Mouse (Mus musculus): ENCODE data around the gene Tdrd12. TPM values are rescaled to one million over a fixed set of nuclear protein-coding genes. Genes with fewer than 3 reads are reported as not detected.
A peak's percentile ranks its signal among the peaks of the same experiment; 100 is the strongest.
"Not testable (repeated sequence)": the region's sequence is repeated elsewhere in the genome, so short reads cannot be mapped to it uniquely, and the experiment has no call there.

Gene Tdrd12
- total RNA-seq (2021): under 1 TPM in 1 of 2 experiments, not detected in 1; 0.44 TPM
- long read RNA-seq, experiment 1, partial matches to known transcripts: 0 of 1 reads
- long read RNA-seq, experiment 1, other reads (novel, unspliced or antisense): 1 of 1 reads
- long read RNA-seq, experiment 2, partial matches to known transcripts: 0 of 3 reads
- long read RNA-seq, experiment 2, other reads (novel, unspliced or antisense): 3 of 3 reads

- no peak for DNase-seq
- intact Hi-C loops (cut with DNase I): no loop called here
These were observed at the start of gene Tdrd12 for GRCm38 (mm10) chr7:35537562-35537961. Tdrd12 (minus strand) TSS chr7:35537745.

DNA sequence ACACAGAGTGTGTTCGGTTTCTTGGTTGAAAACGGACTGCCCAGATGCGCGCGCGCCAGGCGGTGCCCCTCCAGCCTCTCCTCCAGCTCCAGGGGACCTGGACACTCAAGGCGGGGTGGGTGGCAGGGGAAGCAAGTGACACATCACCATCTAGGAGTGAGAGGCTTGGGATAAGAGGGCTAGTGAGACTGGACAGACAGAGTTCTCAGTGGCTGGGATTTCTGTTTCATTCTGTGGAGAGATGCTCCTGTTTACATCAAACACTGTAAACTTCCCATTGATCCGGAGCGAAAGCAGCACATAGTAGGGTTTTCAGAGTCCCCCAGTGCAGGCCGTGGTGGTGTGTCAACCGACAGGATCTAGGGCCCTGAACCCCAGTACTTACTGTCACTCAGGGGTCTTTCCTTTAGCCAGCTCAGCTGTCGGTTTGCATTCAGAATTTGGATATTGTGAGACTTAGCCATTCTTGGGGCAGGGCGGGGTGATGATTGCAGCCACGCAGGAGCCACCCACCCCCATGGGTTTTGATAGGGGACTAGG is 49.4 kb upstream of the Tdrd12 start:
- intact Hi-C loops (cut with DNase I): loop anchor here (5.0 to 10.0 kb wide), 2 partner anchors 35 to 252 kb away; partner anchors contain the start of gene Rhpn2
- no peak for DNase-seq

- DNase-seq: peak; percentile 91 to 95
- intact Hi-C loops (cut with DNase I): loop anchor here (5.0 to 10.0 kb wide), 2 partner anchors 34 to 251 kb away; partner anchors contain the start of gene Rhpn2
These were observed 48.7 kb upstream of the Tdrd12 start, which contains the start of gene Ankrd27 for GRCm38 (mm10) chr7:35586055-35586905. Ankrd27 (plus strand) TSS chr7:35586244.

GRCm38 (mm10) chr7:35585191-35586054 is 47.9 kb upstream of the Tdrd12 start, which contains the start of gene Rgs9bp:
Rgs9bp (minus strand) TSS chr7:35585582.
- intact Hi-C loops (cut with DNase I): loop anchor here (5.0 to 10.0 kb wide), 2 partner anchors 33 to 251 kb away; partner anchors contain the start of gene Rhpn2
- peak; percentile 33 to 47 for DNase-seq

- intact Hi-C loops (cut with DNase I): loop anchor here (5.0 to 10.0 kb wide), 2 partner anchors 32 to 250 kb away; partner anchors contain the start of gene Rhpn2
- DNase-seq: peak; percentile 33 to 41
These were observed 47.2 kb upstream of the Tdrd12 start for GRCm38 (mm10) chr7:35584786-35585190.

DNA sequence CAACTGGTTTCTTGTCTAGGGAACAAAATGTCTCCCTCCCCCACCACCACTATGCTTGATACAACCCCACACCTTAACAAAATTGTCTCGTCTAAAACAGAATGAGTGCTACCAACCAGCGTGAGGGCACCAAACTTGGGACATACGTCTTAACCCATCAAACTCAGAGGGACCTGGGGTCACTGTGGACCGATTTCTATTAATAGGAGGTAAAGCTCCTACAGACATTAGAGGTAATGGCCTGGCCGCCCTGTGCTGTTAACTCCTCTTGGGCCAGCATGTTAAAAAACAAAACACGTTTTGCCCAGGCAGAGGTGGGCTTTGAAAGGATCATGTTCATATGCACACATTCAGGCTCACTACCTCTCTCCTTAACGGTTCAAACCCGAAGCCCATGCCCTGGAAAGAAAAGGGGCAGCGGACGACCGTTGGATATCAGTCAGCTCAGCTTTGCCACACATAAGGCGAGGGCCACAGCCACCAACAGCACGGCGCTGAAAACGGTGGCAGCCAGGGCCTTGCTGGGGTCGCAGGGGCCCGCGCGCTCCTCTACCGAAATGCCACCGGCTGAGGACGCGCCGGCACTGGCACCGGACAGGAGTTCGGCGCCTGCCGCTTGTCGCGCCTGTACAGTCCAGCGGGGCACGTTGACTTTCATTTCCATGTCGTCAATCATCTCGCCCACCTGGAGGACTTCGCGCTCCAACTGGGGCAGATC is 46.7 kb upstream of the Tdrd12 start:
- DNase-seq: no peak
- intact Hi-C loops (cut with DNase I): loop anchor here (10.0 kb wide), 1 partner anchor 249 kb away; the partner anchor contains the start of gene Rhpn2

DNA sequence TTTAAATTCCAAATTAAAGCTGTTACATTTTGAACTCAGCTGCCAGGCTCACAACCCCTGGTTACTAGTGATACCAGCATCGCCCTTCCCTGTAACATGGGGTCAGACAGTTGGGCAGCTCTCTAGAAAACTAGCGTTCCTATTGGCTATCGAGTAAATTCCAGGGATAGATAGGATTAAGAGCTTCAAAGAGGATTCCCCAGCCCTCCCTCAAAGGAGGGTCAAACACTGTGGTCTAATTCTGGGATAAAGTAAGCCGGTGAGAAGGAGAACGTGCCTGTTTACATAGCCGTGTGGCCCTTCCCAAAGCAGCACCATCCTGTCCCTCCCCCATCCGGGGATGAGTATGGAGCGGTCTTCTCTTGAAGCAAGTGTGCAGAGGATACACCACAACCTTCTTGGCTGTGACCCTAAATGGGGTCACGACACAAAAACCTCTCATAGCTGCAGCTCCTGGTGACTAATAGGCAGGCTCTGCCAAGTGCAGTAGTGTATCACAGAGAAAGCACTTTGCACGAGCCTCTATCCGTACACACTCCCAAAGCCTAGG is 46.0 kb upstream of the Tdrd12 start:
- DNase-seq: no peak
- intact Hi-C loops (cut with DNase I): loop anchor here (10.0 kb wide), 1 partner anchor 249 kb away; the partner anchor contains the start of gene Rhpn2

DNA sequence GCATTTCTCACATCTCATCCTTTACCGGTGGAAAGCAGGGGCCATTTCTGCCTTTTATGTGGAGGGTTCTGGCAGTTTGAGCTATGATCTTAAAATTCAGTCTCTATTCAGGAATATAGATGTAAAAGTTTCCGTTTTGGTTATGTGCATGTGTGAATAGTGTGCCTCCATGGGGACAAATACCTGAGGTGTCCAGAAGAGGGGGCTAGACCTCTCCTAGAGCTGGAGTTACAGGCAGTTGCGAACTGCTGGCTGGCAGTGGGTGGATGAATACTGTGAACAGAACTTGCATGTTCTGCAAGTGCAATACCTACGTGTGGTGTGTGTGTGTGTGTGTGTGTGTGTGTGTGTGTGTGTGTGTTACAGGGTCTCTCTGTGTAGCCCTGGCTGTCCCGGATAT is 45.2 kb upstream of the Tdrd12 start:
- intact Hi-C loops (cut with DNase I): loop anchor here (10.0 kb wide), 1 partner anchor 248 kb away; the partner anchor contains the start of gene Rhpn2
- DNase-seq: no peak

GRCm38 (mm10) chr7:35579849-35580248 is 42.3 kb upstream of the Tdrd12 start:
- DNase-seq: peak; percentile 18 to 47
- intact Hi-C loops (cut with DNase I): loop anchor here (10.0 kb wide), 1 partner anchor 245 kb away; the partner anchor contains the start of gene Rhpn2

DNA sequence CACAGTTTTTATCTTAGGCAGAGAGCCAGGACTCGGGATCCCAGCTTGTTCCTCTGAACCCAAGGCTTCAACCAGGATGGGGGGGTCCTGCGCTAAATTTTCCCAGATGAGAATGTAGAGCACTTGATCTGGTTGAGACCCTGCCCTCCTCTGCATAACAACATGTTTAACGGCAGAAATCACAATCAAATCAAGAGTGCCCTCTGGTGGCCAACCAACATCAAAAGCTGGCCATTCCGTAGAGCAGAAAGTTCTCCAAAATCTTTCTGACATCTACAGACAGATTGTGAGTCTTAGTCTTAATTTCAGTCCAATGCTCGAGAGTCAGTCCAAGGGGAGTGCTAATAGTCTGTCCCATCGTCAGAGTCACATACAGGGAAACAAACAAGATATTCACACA is 33.3 kb upstream of the Tdrd12 start:
- intact Hi-C loops (cut with DNase I): loop anchor here (2.0 kb wide), 1 partner anchor 16 kb away; no protein-coding TSS in a partner anchor
- not testable (repeated sequence) for DNase-seq

GRCm38 (mm10) chr7:35569724-35570123 is 32.2 kb upstream of the Tdrd12 start:
- not testable (repeated sequence) for DNase-seq
- intact Hi-C loops (cut with DNase I): loop anchor here (2.0 kb wide), 1 partner anchor 15 kb away; no protein-coding TSS in a partner anchor

DNA sequence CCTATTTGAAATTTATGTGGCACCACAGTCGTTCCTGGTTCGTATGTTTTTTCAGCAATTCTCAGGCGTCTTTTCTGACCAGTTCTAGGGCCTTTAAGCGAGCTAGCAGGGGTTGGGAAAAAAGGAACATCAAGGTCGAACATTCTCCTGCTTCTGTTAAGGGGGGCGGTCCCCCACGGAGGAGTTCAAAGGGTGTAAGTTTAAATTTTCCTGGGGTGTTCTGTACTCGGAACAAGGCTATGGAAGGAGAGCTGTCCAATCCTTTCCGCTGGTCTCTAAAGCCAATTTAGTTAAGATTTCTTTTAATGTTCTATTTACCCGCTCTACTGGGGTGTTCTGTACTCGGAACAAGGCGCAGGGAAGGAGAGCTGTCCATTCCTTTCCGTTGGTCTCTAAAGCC is 28.4 kb upstream of the Tdrd12 start:
- intact Hi-C loops (cut with DNase I): not testable (repeated sequence)

DNA sequence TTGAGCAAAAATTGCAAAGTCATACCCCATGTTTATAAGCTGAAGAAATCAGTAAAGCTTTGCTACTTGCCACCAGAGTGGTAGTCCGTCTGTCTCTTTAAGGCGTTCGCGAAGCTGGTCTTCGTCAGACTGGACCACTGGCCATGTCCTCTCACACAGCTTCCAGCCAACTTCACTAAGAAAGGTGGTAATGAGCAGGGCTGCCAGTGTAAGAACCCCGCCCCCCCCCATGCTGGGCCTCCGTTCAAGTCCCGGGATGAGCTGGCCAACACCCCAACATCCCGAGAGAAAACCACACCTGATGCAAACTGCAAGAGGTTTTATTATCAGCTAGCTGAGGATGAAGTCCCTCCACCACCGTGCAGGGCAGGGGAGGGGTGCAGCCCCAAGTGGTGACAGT is 27.3 kb upstream of the Tdrd12 start:
- DNase-seq; intact Hi-C loops (cut with DNase I): not testable (repeated sequence)

More for the DNA sequence above, 28.4 kb upstream of the Tdrd12 start:
- not testable (repeated sequence) for DNase-seq

DNA sequence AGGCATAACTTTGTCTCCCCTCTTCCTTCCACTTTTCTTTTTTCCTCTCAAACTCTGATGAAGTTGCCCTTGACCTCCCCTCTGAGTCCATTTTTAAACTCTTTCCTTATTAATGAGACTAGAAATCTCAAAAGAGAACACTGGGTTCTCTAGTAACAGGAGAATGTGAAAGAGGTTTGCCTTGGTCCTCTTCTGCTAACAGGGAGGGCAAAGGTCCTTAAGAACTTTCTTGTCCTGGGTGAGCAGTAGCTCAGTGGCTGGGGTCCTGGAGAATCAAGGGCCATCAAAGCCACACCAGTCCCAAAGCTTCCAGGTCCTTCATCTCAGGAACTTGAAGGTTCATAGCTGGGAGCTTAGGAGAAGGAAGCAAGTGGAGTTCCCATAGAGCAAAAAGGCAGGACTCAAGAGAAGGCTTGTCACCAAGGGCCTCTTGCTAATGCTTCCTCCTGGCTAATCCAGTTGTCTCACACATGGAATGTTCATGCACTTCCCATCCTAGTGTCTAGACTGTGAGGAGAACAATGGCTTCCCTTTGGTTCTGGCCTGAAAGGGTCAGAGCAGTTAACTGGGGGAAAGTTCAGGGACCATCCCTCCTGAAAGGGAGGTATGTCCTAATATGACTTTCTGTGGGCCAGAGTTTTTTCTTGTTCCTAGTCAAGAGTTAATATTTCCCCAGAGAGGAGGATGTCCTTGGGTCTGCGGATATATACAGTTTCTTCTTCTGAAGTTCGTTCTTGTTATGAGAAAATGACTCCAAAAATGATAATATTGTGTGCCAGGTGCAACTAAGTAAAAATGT is 26.7 kb upstream of the Tdrd12 start:
- DNase-seq: no peak
- intact Hi-C loops (cut with DNase I): no loop called here

DNA sequence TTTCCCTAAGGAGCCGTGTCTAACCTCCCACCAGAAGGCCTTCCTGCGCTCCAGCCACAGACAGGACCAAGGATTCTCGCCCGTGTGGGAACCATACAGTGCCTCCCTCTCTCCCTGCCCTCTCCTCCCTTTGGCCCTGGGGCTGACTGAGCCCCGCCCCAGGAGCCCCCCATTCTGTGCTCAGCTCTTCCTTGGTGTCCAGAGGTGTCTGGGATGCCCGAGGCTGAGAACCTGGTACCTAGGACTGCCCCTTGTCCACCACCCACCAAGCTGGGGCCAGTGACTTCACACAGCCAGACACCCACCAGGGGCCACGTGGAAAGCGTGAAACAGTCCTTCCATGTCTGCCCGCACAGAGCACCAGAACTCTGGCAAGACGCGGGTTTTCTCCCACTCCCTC is 25.5 kb upstream of the Tdrd12 start:
- intact Hi-C loops (cut with DNase I): no loop called here
- DNase-seq: no peak

DNA sequence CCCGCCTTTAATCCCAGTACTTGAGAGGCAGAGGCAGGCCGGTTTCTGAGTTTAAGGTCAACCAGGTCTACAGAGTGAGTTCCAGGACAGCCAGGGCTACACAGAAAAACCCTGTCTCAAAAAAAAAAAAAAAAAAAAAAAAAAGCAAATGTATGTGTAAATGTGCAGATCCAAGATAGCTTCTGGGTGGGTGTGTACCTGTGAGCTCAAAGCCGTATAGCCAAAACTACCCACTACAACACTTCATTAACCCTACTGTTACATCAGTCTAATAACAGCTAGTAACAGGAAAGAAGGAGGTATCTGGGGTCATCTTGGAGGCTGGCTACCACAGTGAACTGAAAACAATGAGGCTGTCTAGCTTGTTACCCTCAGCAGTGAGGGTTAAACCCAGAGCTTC is 22.3 kb upstream of the Tdrd12 start:
- no peak for DNase-seq
- intact Hi-C loops (cut with DNase I): no loop called here

- no peak for DNase-seq
- intact Hi-C loops (cut with DNase I): no loop called here
These were observed 21.1 kb upstream of the Tdrd12 start for GRCm38 (mm10) chr7:35558681-35559080.

GRCm38 (mm10) chr7:35557577-35557976 is 20.0 kb upstream of the Tdrd12 start:
- no peak for DNase-seq
- intact Hi-C loops (cut with DNase I): no loop called here
